In genomic region chr11:107794547-107795269, GRCm38 (mm10) we compare ENCODE assay signal across 8 mouse cellular contexts. TPM values are rescaled to one million over a fixed set of nuclear protein-coding genes. Genes with fewer than 3 reads are reported as not detected.
DNase-seq lines count a peak whose midpoint lies in the region; ATAC-seq lines count a peak whose summit lies in the region.

Gene Cacng4 (minus strand): TSS chr11:107794557.

- under 1% methylated on average over 16 of the region's 73 CpGs for WGBS in hindbrain, embryonic 12.5 days
- WGBS in limb, embryonic 13.5 days = under 1% methylated on average over 19 of the region's 73 CpGs
- WGBS in neural tube, embryonic 15.5 days = under 1% methylated on average over 44 of the region's 73 CpGs

- peak; percentile 27 for DNase-seq in adrenal gland, adult 2 months
- no peak for DNase-seq in adrenal gland, postnatal 4 days (ENCODE audit: low spot score in 2 of 2)
- peak; percentile 16 for DNase-seq in ovary, postnatal 14 days (ENCODE audit: low spot score)
- DNase-seq in ovary, postnatal 10 days (ENCODE audit: low spot score) = no peak
- no peak for DNase-seq in adipocyte (ENCODE audit: low spot score)

- peaks cover 38% of the 10 kb centered on the region for H3K27me3 ChIP-seq in hindbrain, embryonic 12.5 days
- peaks cover 82% of the 10 kb centered on the region for H3K27me3 ChIP-seq in limb, embryonic 13.5 days
- no peaks in the 10 kb centered on the region for H3K27me3 ChIP-seq in neural tube, embryonic 15.5 days (replicated peaks)

- peak within 1 kb of the TSS; percentile 97 for H3K27ac ChIP-seq in hindbrain, embryonic 12.5 days
- H3K27ac ChIP-seq in limb, embryonic 13.5 days = no peak within 1 kb of the TSS
- peak within 1 kb of the TSS; percentile 97 for H3K27ac ChIP-seq in neural tube, embryonic 15.5 days (replicated peaks)

- ATAC-seq in hindbrain, embryonic 12.5 days (ENCODE audit: low FRiP score) = peak; percentile 26
- peak; percentile 68 for ATAC-seq in limb, embryonic 13.5 days (ENCODE audit: low FRiP score, low read depth)
- ATAC-seq in neural tube, embryonic 15.5 days (ENCODE audit: low FRiP score) = peak; percentile 77

- peak within 1 kb of the TSS; percentile 85 for H3K4me2 ChIP-seq in hindbrain, embryonic 12.5 days (replicated peaks)
- peak within 1 kb of the TSS; percentile 98 for H3K4me2 ChIP-seq in limb, embryonic 13.5 days (replicated peaks)
- peak within 1 kb of the TSS; percentile 83 for H3K4me2 ChIP-seq in neural tube, embryonic 15.5 days

- H3K36me3 ChIP-seq in hindbrain, embryonic 12.5 days = peaks cover 3% of the 10 kb centered on the region
- peaks cover 2% of the 10 kb centered on the region; the same call in 1 of the 2 replicates for H3K36me3 ChIP-seq in limb, embryonic 13.5 days
- H3K36me3 ChIP-seq in neural tube, embryonic 15.5 days = peaks cover 2% of the 10 kb centered on the region; the same call in 1 of the 2 replicates

- peak within 1 kb of the TSS; percentile 92 for H3K9ac ChIP-seq in hindbrain, embryonic 12.5 days
- H3K9ac ChIP-seq in limb, embryonic 13.5 days = peak within 1 kb of the TSS; percentile 73
- H3K9ac ChIP-seq in neural tube, embryonic 15.5 days (replicated peaks) = peak within 1 kb of the TSS; percentile 82

- H3K9me3 ChIP-seq in hindbrain, embryonic 12.5 days (replicated peaks) = no peaks in the 10 kb centered on the region
- no peaks in the 10 kb centered on the region for H3K9me3 ChIP-seq in limb, embryonic 13.5 days
- no peaks in the 10 kb centered on the region for H3K9me3 ChIP-seq in neural tube, embryonic 15.5 days (replicated peaks)

- peaks cover 66% of the 10 kb centered on the region for H3K4me1 ChIP-seq in hindbrain, embryonic 12.5 days
- H3K4me1 ChIP-seq in limb, embryonic 13.5 days = peaks cover 36% of the 10 kb centered on the region
- peaks cover 60% of the 10 kb centered on the region for H3K4me1 ChIP-seq in neural tube, embryonic 15.5 days

- H3K4me3 ChIP-seq in hindbrain, embryonic 12.5 days = peak within 1 kb of the TSS; percentile 83
- H3K4me3 ChIP-seq in limb, embryonic 13.5 days = peak within 1 kb of the TSS; percentile 70
- H3K4me3 ChIP-seq in neural tube, embryonic 15.5 days (replicated peaks) = peak within 1 kb of the TSS; percentile 78

RNA-seq across cellular contexts. Expression of gene Cacng4, which starts in this region (rescaled TPM):
- 1 to 10 TPM; 1.1 to 1.2 TPM for total RNA-seq in adrenal gland, adult 2 months (2021)
- 1.2 and 1.6 TPM in 2 replicates for polyA plus RNA-seq in adrenal gland, adult 2 months (2012; rRNA removed)
- total RNA-seq in adrenal gland, postnatal 4 days (2021) = 10 to 100 TPM in 1 of 2 experiments, 1 to 10 TPM in 1; 8.9 to 12.1 TPM
- polyA plus RNA-seq in hindbrain, embryonic 12.5 days (2016; fragmentation: Nextera tagmentation; extraction: Ambion mirVana) = 35.8 and 37.4 TPM in 2 replicates
- 4.3 and 5.7 TPM in 2 replicates for polyA plus RNA-seq in limb, embryonic 13.5 days (2015; fragmentation: Nextera tagmentation; extraction: Ambion mirVana)
- polyA plus RNA-seq in neural tube, embryonic 15.5 days (2015; fragmentation: Nextera tagmentation; extraction: Ambion mirVana) = 43.2 and 52.5 TPM in 2 replicates

Comparison
In these comparisons a context has a peak if more than half of its experiments do, and no peak if none do; other contexts are left out.
1. RNA of gene Cacng4 (total RNA-seq): 8.9 to 12.1 TPM in adrenal gland, postnatal 4 days; 1.1 to 1.2 TPM in adrenal gland, adult 2 months; every median in the first group is over 4 times any median in the second.
2. DNase-seq: peak in adrenal gland, adult 2 months (single experiment) and ovary, postnatal 14 days (single experiment); none in adrenal gland, postnatal 4 days (0 of 2), ovary, postnatal 10 days (single experiment) and adipocyte (single experiment).
3. ATAC-seq: peak in every context shown above with its lines; median percentile 77 in neural tube, embryonic 15.5 days; 68 in limb, embryonic 13.5 days; 26 in hindbrain, embryonic 12.5 days.
4. Peak in every context shown above with its lines, with median percentiles within 50 percentile points of each other: H3K4me2 ChIP-seq, H3K4me3 ChIP-seq and H3K9ac ChIP-seq.